In genomic region chr12:29599916-29600315, GRCm38 (mm10) we compare ENCODE assay signal across 14 mouse cellular contexts.
DNase-seq lines count a peak whose midpoint lies in the region; ATAC-seq and TF ChIP-seq lines count a peak whose summit lies in the region.
"Had no signal": no experiment of that assay in that cellular context is flagged by ENCODE, and none has a peak within 500 bp of the region (broad histone marks: within the 10 kb centered on the region; RNA-seq: fewer than 3 reads in every experiment).

No protein-coding gene starts in this region.

- peak; percentile 49 for DNase-seq in heart, adult 11 months
- no peak for DNase-seq in heart, postnatal 10 days
- DNase-seq in liver, adult 2 months (ENCODE audit: extremely low read depth, low read depth, low spot score), result no peak
- DNase-seq in brain, embryonic 14.5 days (ENCODE audit: low read depth), result peak; percentile 54
- no peak for DNase-seq in gastrocnemius, postnatal 14 days
- DNase-seq: adrenal gland, adult 2 months; gastrocnemius, postnatal 10 days; heart, postnatal 14 days had no signal

- H3K4me3 ChIP-seq in liver, adult 2 months (ENCODE audit: insufficient read depth, low read depth, low read length), result no peak overlapping the region
- no peak overlapping the region for H3K4me3 ChIP-seq in liver, embryonic 12.5 days
- H3K4me3 ChIP-seq in olfactory bulb, adult 2 months (ENCODE audit: insufficient read depth, low read depth, low read length), result no peak overlapping the region
- H3K4me3 ChIP-seq: limb, embryonic 15.5 days; midbrain, embryonic 12.5 days had no signal

- H3K4me2 ChIP-seq in liver, embryonic 12.5 days, result no peak overlapping the region
- H3K4me2 ChIP-seq: limb, embryonic 15.5 days; midbrain, embryonic 12.5 days had no signal

- 54% methylated on average over 6 of the region's 6 CpGs for WGBS in liver, adult 2 months
- 44% methylated on average over 6 of the region's 6 CpGs for WGBS in liver, embryonic 12.5 days (ENCODE audit: insufficient replicate concordance)
- 40% methylated on average over 6 of the region's 6 CpGs for WGBS in olfactory bulb, adult 2 months

- no peaks in the 10 kb centered on the region for H3K79me2 ChIP-seq in liver, adult 2 months (ENCODE audit: control insufficient read depth, insufficient read depth, low read length)

- TF ChIP-seq POLR2A in liver, adult 2 months (IDR thresholded peaks at IDR 0.05; ENCODE audit: extremely low read depth, insufficient read depth, low read length), result no peak
- no peak for TF ChIP-seq POLR2A in brain, embryonic 14.5 days (IDR thresholded peaks at IDR 0.05; ENCODE audit: borderline replicate concordance, extremely low read depth, insufficient read depth, insufficient read length, poor library complexity, severe bottlenecking)
- TF ChIP-seq POLR2A in olfactory bulb, adult 2 months (IDR thresholded peaks at IDR 0.05; ENCODE audit: insufficient read depth, low read depth, low read length), result no peak

- no peak overlapping the region for H3K27ac ChIP-seq in liver, adult 2 months (replicated peaks; ENCODE audit: insufficient read depth, low read depth, low read length)
- H3K27ac ChIP-seq in liver, embryonic 12.5 days, result no peak overlapping the region
- H3K27ac ChIP-seq in olfactory bulb, adult 2 months (ENCODE audit: insufficient read depth, low read depth, low read length), result no peak overlapping the region
- H3K27ac ChIP-seq: limb, embryonic 15.5 days; midbrain, embryonic 12.5 days had no signal

- no peak overlapping the region for H3K9ac ChIP-seq in liver, adult 2 months (ENCODE audit: low read depth, low read length)
- no peak overlapping the region for H3K9ac ChIP-seq in liver, embryonic 12.5 days
- H3K9ac ChIP-seq: limb, embryonic 15.5 days; midbrain, embryonic 12.5 days had no signal

- H3K4me1 ChIP-seq in liver, adult 2 months (ENCODE audit: control insufficient read depth, insufficient read depth, low read length), result no peaks in the 10 kb centered on the region
- H3K4me1 ChIP-seq in liver, embryonic 12.5 days, result no peaks in the 10 kb centered on the region
- H3K4me1 ChIP-seq in olfactory bulb, adult 2 months (ENCODE audit: control insufficient read depth, insufficient read depth, low read length), result no peaks in the 10 kb centered on the region
- H3K4me1 ChIP-seq: limb, embryonic 15.5 days; midbrain, embryonic 12.5 days had no signal

- intact Hi-C loops in heart, postnatal 10 days (cut with DNase I), result no loop called here
- intact Hi-C loops in gastrocnemius, postnatal 14 days (cut with DNase I; ENCODE audit: low total_unique reads), result no loop called here

- no peak for ATAC-seq in liver, embryonic 12.5 days
- ATAC-seq: intestine, embryonic 16.5 days had no signal

- H3K9me3 ChIP-seq in liver, embryonic 12.5 days (replicated peaks), result no peaks in the 10 kb centered on the region
- H3K9me3 ChIP-seq: limb, embryonic 15.5 days; midbrain, embryonic 12.5 days had no signal

- no peaks in the 10 kb centered on the region for H3K36me3 ChIP-seq in liver, adult 2 months (ENCODE audit: control insufficient read depth, insufficient read depth, low read length)
- H3K36me3 ChIP-seq in liver, embryonic 12.5 days, result no peaks in the 10 kb centered on the region
- H3K36me3 ChIP-seq: limb, embryonic 15.5 days; midbrain, embryonic 12.5 days had no signal

- peak; percentile 9; the same call in 1 of the 2 replicates for TF ChIP-seq CTCF in liver, adult 2 months (IDR thresholded peaks at IDR 0.05; ENCODE audit: low read depth, low read length)
- peak; percentile 45; the same call in 1 of the 2 replicates for TF ChIP-seq CTCF in brain, embryonic 14.5 days (IDR thresholded peaks at IDR 0.05; ENCODE audit: borderline replicate concordance, extremely low read depth, insufficient read depth, insufficient read length)
- peak; percentile 24; the same call in 1 of the 2 replicates for TF ChIP-seq CTCF in olfactory bulb, adult 2 months (IDR thresholded peaks at IDR 0.05; ENCODE audit: insufficient read depth, low read depth, low read length)

- H3K27me3 ChIP-seq in liver, adult 2 months (ENCODE audit: control insufficient read depth, insufficient read depth, low read length), result no peaks in the 10 kb centered on the region
- H3K27me3 ChIP-seq in liver, embryonic 12.5 days (replicated peaks), result no peaks in the 10 kb centered on the region
- H3K27me3 ChIP-seq: CH12.LX; limb, embryonic 15.5 days; midbrain, embryonic 12.5 days had no signal

Comparison
In these comparisons a context has a peak if more than half of its experiments do, and no peak if none do; other contexts are left out.
1. DNase-seq: peak in heart, adult 11 months (single experiment) and brain, embryonic 14.5 days (single experiment); none in heart, postnatal 10 days (0 of 2), liver, adult 2 months (single experiment) and gastrocnemius, postnatal 14 days (single experiment).
2. Peak in every context shown above with its lines, with median percentiles within 50 percentile points of each other: CTCF ChIP-seq.